Mouse (Mus musculus): ENCODE measurements around the gene Yif1b. TPM values are rescaled to one million over a fixed set of nuclear protein-coding genes. Genes with fewer than 3 reads are reported as not detected.
A peak's percentile ranks its signal among the peaks of the same experiment; 100 is the strongest.
"Not testable (repeated sequence)": the region's sequence is repeated elsewhere in the genome, so short reads cannot be mapped to it uniquely, and the experiment has no call there.

Yif1b gene
- 10 to 100 TPM; 66.3 to 69.2 TPM for total RNA-seq (2021)
- long read RNA-seq, experiment 1, transcript Yif1b-201 (8 exons, 1,111 nt), result minor isoform, 8 of 103 reads
- long read RNA-seq, experiment 1, transcript Yif1b-203 (8 exons, 1,126 nt), result major isoform, 28 of 103 reads
- long read RNA-seq, experiment 1, partial matches to known transcripts, result 4 of 103 reads
- long read RNA-seq, experiment 1, other reads (novel, unspliced or antisense), result 63 of 103 reads
- long read RNA-seq, experiment 2, transcript Yif1b-203 (8 exons, 1,126 nt), result major isoform, 21 of 64 reads
- long read RNA-seq, experiment 2, transcript Yif1b-201 (8 exons, 1,111 nt), result minor isoform, 8 of 64 reads
- long read RNA-seq, experiment 2, partial matches to known transcripts, result 2 of 64 reads
- long read RNA-seq, experiment 2, other reads (novel, unspliced or antisense), result 31 of 64 reads

- DNase-seq, result peak; percentile 99
Measured at GRCm38 (mm10) chr7:29238019-29238967, at the start of gene Yif1b. TSS of gene Yif1b (plus strand) at chr7:29238329.

- not testable (repeated sequence) for DNase-seq
Measured at GRCm38 (mm10) chr7:29194230-29194629, 43.9 kb upstream of the Yif1b start.

GRCm38 (mm10) chr7:29202577-29202976 is 35.6 kb upstream of the Yif1b start:
- DNase-seq, result no peak

- DNase-seq, result not testable (repeated sequence)
Measured at GRCm38 (mm10) chr7:29211013-29211412, 27.1 kb upstream of the Yif1b start.

GRCm38 (mm10) chr7:29211415-29212198 is 26.5 kb upstream of the Yif1b start:
- peak; percentile 92 to 94 for DNase-seq

- peak in 1 of 2 experiments; percentile 20 for DNase-seq
Measured at GRCm38 (mm10) chr7:29212199-29212765, 25.8 kb upstream of the Yif1b start.

GRCm38 (mm10) chr7:29212775-29213560 is 25.2 kb upstream of the Yif1b start:
- not testable (repeated sequence) for DNase-seq

- no peak for DNase-seq
Measured at GRCm38 (mm10) chr7:29213675-29214082, 24.4 kb upstream of the Yif1b start, which contains the start of gene Catsperg1. TSS of gene Catsperg1 (minus strand) at chr7:29214035.

- DNase-seq, result no peak
Measured at GRCm38 (mm10) chr7:29214236-29214635, 23.9 kb upstream of the Yif1b start.

GRCm38 (mm10) chr7:29214846-29215245 is 23.3 kb upstream of the Yif1b start:
- DNase-seq, result no peak

GRCm38 (mm10) chr7:29224756-29225394 is 13.3 kb upstream of the Yif1b start:
- no peak for DNase-seq

GRCm38 (mm10) chr7:29225520-29225919 is 12.6 kb upstream of the Yif1b start:
- no peak for DNase-seq

- DNase-seq, result peak in 1 of 2 experiments; percentile 50
Measured at GRCm38 (mm10) chr7:29228202-29228601, 9.9 kb upstream of the Yif1b start.

- no peak for DNase-seq
Measured at GRCm38 (mm10) chr7:29230560-29230959, 7.6 kb upstream of the Yif1b start.

GRCm38 (mm10) chr7:29231517-29231916 is 6.6 kb upstream of the Yif1b start:
- peak; percentile 31 to 37 for DNase-seq

- peak; percentile 82 to 85 for DNase-seq
Measured at GRCm38 (mm10) chr7:29232247-29233013, 5.7 kb upstream of the Yif1b start, which contains the start of gene Kcnk6. TSS of gene Kcnk6 (minus strand) at chr7:29232515.

GRCm38 (mm10) chr7:29233745-29234144 is 4.4 kb upstream of the Yif1b start:
- peak; percentile 58 to 77 for DNase-seq

GRCm38 (mm10) chr7:29234661-29235060 is 3.5 kb upstream of the Yif1b start:
- DNase-seq, result no peak

- DNase-seq, result no peak
Measured at GRCm38 (mm10) chr7:29236593-29236992, 1.5 kb upstream of the Yif1b start.
